Mouse (Mus musculus) lung, postnatal 10 days (tissue): ENCODE results near the gene E130218I03Rik.
"Not testable (repeated sequence)": the region's sequence is repeated elsewhere in the genome, so short reads cannot be mapped to it uniquely, and the experiment has no call there.

Experiments
- DNase-seq: peaks from one replicate; pipeline ENCODE4 v3.0.0; 2021

The E130218I03Rik gene

GRCm38 (mm10) chr4:134252131-134252910, 8.9 kb downstream of the E130218I03Rik start:
- DNase-seq, result peak; percentile 57

- DNase-seq, result no peak
Observed at GRCm38 (mm10) chr4:134252911-134253721, 9.7 kb downstream of the E130218I03Rik start.

- peak; percentile 58 for DNase-seq
Observed at GRCm38 (mm10) chr4:134253722-134254324, 10.4 kb downstream of the E130218I03Rik start, which contains the start of gene Grrp1. Grrp1 (minus strand) TSS chr4:134254106.

GRCm38 (mm10) chr4:134254835-134255234, 11.4 kb downstream of the E130218I03Rik start:
- DNase-seq, result no peak

GRCm38 (mm10) chr4:134255854-134256253, 12.4 kb downstream of the E130218I03Rik start:
- peak; percentile 66 for DNase-seq

GRCm38 (mm10) chr4:134256407-134257197, 13.1 kb downstream of the E130218I03Rik start:
- DNase-seq, result no peak

- DNase-seq, result no peak
Observed at GRCm38 (mm10) chr4:134257198-134258009, 13.9 kb downstream of the E130218I03Rik start.

- peak; percentile 50 for DNase-seq
Observed at GRCm38 (mm10) chr4:134258354-134258753, 14.9 kb downstream of the E130218I03Rik start.

GRCm38 (mm10) chr4:134263191-134263590, 19.7 kb downstream of the E130218I03Rik start:
- DNase-seq, result peak; percentile 83

- no peak for DNase-seq
Observed at GRCm38 (mm10) chr4:134265860-134266585, 22.6 kb downstream of the E130218I03Rik start.

- DNase-seq, result peak; percentile 39
Observed at GRCm38 (mm10) chr4:134268102-134268655, 24.7 kb downstream of the E130218I03Rik start.

- DNase-seq, result not testable (repeated sequence)
Observed at GRCm38 (mm10) chr4:134269622-134270021, 26.2 kb downstream of the E130218I03Rik start.

GRCm38 (mm10) chr4:134271979-134272378, 28.5 kb downstream of the E130218I03Rik start:
- DNase-seq, result no peak

- DNase-seq, result no peak
Observed at GRCm38 (mm10) chr4:134272731-134273416, 29.4 kb downstream of the E130218I03Rik start.

GRCm38 (mm10) chr4:134273417-134274345, 30.2 kb downstream of the E130218I03Rik start:
- no peak for DNase-seq

- no peak for DNase-seq
Observed at GRCm38 (mm10) chr4:134284942-134285341, 41.5 kb downstream of the E130218I03Rik start.

- peak; percentile 25 for DNase-seq
Observed at GRCm38 (mm10) chr4:134286226-134287167, 43.0 kb downstream of the E130218I03Rik start.
